Mouse (Mus musculus) kidney, embryonic 16.5 days (tissue): ENCODE measurements around the gene Ubiad1. TPM values are rescaled to one million over a fixed set of nuclear protein-coding genes. Genes with fewer than 3 reads are reported as not detected.

Experiments
- ATAC-seq: fragments of 200-750 bp; cut with Nextera tagmentation; 2 replicates; pipeline ENCODE4 v1.8.0; 2017; ENCODE audit warnings: moderate TSS enrichment; ENCODE audit not compliant: low FRiP score, low TSS enrichment
- H3K27ac ChIP-seq: fragments of 300-500 bp; sonication (generic); 2 replicates; pipeline ENCODE4 v1.5.1; 2014; ENCODE audit warnings: low read length
- H3K27me3 ChIP-seq: fragments of 300-500 bp; sonication (generic); 2 replicates; pipeline ENCODE4 v1.6.1; 2014; ENCODE audit warnings: low read length, control low read depth, mixed read lengths; ENCODE audit not compliant: insufficient read depth
- H3K36me3 ChIP-seq: fragments of 300-500 bp; sonication (generic); 2 replicates; pipeline ENCODE4 v1.6.1; 2014; ENCODE audit warnings: low read length, control low read depth, mixed read lengths; ENCODE audit not compliant: insufficient read depth
- H3K4me1 ChIP-seq: fragments of 300-500 bp; sonication (generic); 2 replicates; pipeline ENCODE4 v1.6.1; 2014; ENCODE audit warnings: low read length, control low read depth, mixed read lengths; ENCODE audit not compliant: insufficient read depth
- H3K4me2 ChIP-seq: fragments of 300-500 bp; sonication (generic); replicated peaks from 2 replicates; pipeline ENCODE4 v1.6.1; 2014; ENCODE audit warnings: low read depth, low read length
- H3K4me3 ChIP-seq: fragments of 300-500 bp; sonication (generic); 2 replicates; pipeline ENCODE4 v1.5.1; 2014; ENCODE audit warnings: mild to moderate bottlenecking, low read length
- H3K9ac ChIP-seq: fragments of 300-500 bp; sonication (generic); replicated peaks from 2 replicates; pipeline ENCODE4 v1.6.1; 2014; ENCODE audit warnings: low read length
- H3K9me3 ChIP-seq: fragments of 300-500 bp; sonication (generic); 2 replicates; pipeline ENCODE4 v1.6.1; 2016; ENCODE audit warnings: low read length, control low read depth
- WGBS: fragments of 180-500 bp; shearing (Covaris S2); extraction: QIAGEN DNeasy Blood & Tissue Kit; methylation state at CpG from one replicate; pipeline ENCODE4 v1.1.7; 2014; 5-methylcytosine and 5-hydroxymethylcytosine counted together
- polyA plus RNA-seq: library from polyadenylated mRNA; unstranded; fragments of >200 nt; fragmentation: Nextera tagmentation; extraction: Ambion mirVana; gene quantifications from 2 replicates; pipeline ENCODE4 v1.2.1, GENCODE M21; 2015

Ubiad1 gene
- polyA plus RNA-seq, 1 experiment from 2014 or later = 32.7 TPM

GRCm38 (mm10) chr4:148460656-148461284 lies 16.2 kb upstream of the Ubiad1 start:
- Histone ChIP-seq H3K4me3 (no peak overlapping the region), H3K27ac (no peak overlapping the region), H3K27me3 (no peaks in the 10 kb centered on the region), H3K36me3 (peaks cover 88% of the 10 kb centered on the region), H3K9ac (no peak overlapping the region), H3K9me3 (no peaks in the 10 kb centered on the region), H3K4me2 (no peak overlapping the region), H3K4me1 (no peaks in the 10 kb centered on the region)
- WGBS = 93% methylated on average over 12 of the region's 12 CpGs
- no peak for ATAC-seq

GRCm38 (mm10) chr4:148455477-148456025 lies 11.0 kb upstream of the Ubiad1 start:
- Histone ChIP-seq H3K4me3 (no peak overlapping the region), H3K4me2 (no peak overlapping the region), H3K9ac (no peak overlapping the region), H3K4me1 (no peaks in the 10 kb centered on the region), H3K9me3 (no peaks in the 10 kb centered on the region), H3K27me3 (no peaks in the 10 kb centered on the region), H3K27ac (no peak overlapping the region), H3K36me3 (peaks cover 80% of the 10 kb centered on the region)
- WGBS = 90% methylated on average over 5 of the region's 5 CpGs
- no peak for ATAC-seq

GRCm38 (mm10) chr4:148453707-148454106 lies 9.1 kb upstream of the Ubiad1 start:
- Histone ChIP-seq H3K27me3 (no peaks in the 10 kb centered on the region), H3K36me3 (peaks cover 66% of the 10 kb centered on the region), H3K27ac (no peak overlapping the region), H3K9ac (no peak overlapping the region), H3K9me3 (no peaks in the 10 kb centered on the region), H3K4me3 (no peak overlapping the region), H3K4me1 (peaks cover 8% of the 10 kb centered on the region), H3K4me2 (no peak overlapping the region)
- WGBS = 90% methylated on average over 11 of the region's 11 CpGs
- ATAC-seq = no peak

- peak overlapping the region; percentile 48 for H3K27ac ChIP-seq
- WGBS = under 1% methylated on average over 15 of the region's 15 CpGs
- H3K9me3 ChIP-seq = no peaks in the 10 kb centered on the region
- peak overlapping the region; percentile 93 for H3K4me3 ChIP-seq
- H3K36me3 ChIP-seq = peaks cover 18% of the 10 kb centered on the region
- H3K9ac ChIP-seq = peak overlapping the region; percentile 87
- ATAC-seq = no peak
- no peaks in the 10 kb centered on the region for H3K27me3 ChIP-seq
- peak overlapping the region; percentile 64 for H3K4me2 ChIP-seq
- peaks cover 15% of the 10 kb centered on the region for H3K4me1 ChIP-seq
Observed at GRCm38 (mm10) chr4:148448853-148449245, 4.3 kb upstream of the Ubiad1 start.

- Histone ChIP-seq H3K9ac (peak within 1 kb of the TSS; percentile 87), H3K27ac (peak within 1 kb of the TSS; percentile 76), H3K27me3 (no peaks in the 10 kb centered on the region), H3K36me3 (peaks cover 13% of the 10 kb centered on the region), H3K9me3 (no peaks in the 10 kb centered on the region), H3K4me1 (peaks cover 19% of the 10 kb centered on the region), H3K4me2 (peak within 1 kb of the TSS; percentile 64), H3K4me3 (peak within 1 kb of the TSS; percentile 93)
- under 1% methylated on average over 56 of the region's 56 CpGs for WGBS
- peak; percentile 96 for ATAC-seq
Observed at GRCm38 (mm10) chr4:148448179-148448852, 3.7 kb upstream of the Ubiad1 start, which contains the start of gene Mtor. Mtor (plus strand) TSS chr4:148448611.

GRCm38 (mm10) chr4:148442598-148442997 lies 2.0 kb downstream of the Ubiad1 start:
- no peak overlapping the region for H3K9ac ChIP-seq
- 88% methylated on average over 7 of the region's 7 CpGs for WGBS

GRCm38 (mm10) chr4:148441931-148442330 lies 2.6 kb downstream of the Ubiad1 start:
- Histone ChIP-seq H3K9ac (no peak overlapping the region), H3K27me3 (no peaks in the 10 kb centered on the region), H3K36me3 (0 out of 2 replicates have a peak, but pooled peaks cover 3% of the 10 kb centered on the region), H3K4me3 (no peak overlapping the region), H3K27ac (no peak overlapping the region), H3K4me1 (peaks cover 19% of the 10 kb centered on the region), H3K9me3 (no peaks in the 10 kb centered on the region), H3K4me2 (no peak overlapping the region)
- ATAC-seq = no peak
- WGBS = 92% methylated on average over 5 of the region's 5 CpGs

More at GRCm38 (mm10) chr4:148442598-148442997, 2.0 kb downstream of the Ubiad1 start:
- Histone ChIP-seq H3K36me3 (0 out of 2 replicates have a peak, but pooled peaks cover 3% of the 10 kb centered on the region), H3K4me3 (no peak overlapping the region), H3K4me1 (peaks cover 19% of the 10 kb centered on the region), H3K27me3 (no peaks in the 10 kb centered on the region), H3K4me2 (0 out of 2 replicates have a peak overlapping the region, but pooled peaks have one; percentile 13), H3K9me3 (no peaks in the 10 kb centered on the region), H3K27ac (no peak overlapping the region)
- no peak for ATAC-seq

- peaks cover 7% of the 10 kb centered on the region; the same call in 1 of the 2 replicates for H3K36me3 ChIP-seq
- H3K4me2 ChIP-seq = no peak overlapping the region
- no peak overlapping the region for H3K27ac ChIP-seq
- no peak overlapping the region for H3K4me3 ChIP-seq
- 69% methylated on average over 6 of the region's 6 CpGs for WGBS
- ATAC-seq = no peak
- H3K9me3 ChIP-seq = no peaks in the 10 kb centered on the region
- H3K9ac ChIP-seq = no peak overlapping the region
- no peaks in the 10 kb centered on the region for H3K27me3 ChIP-seq
- no peaks in the 10 kb centered on the region for H3K4me1 ChIP-seq
Observed at GRCm38 (mm10) chr4:148435657-148436330, 8.8 kb downstream of the Ubiad1 start.

- no peaks in the 10 kb centered on the region for H3K27me3 ChIP-seq
- H3K4me1 ChIP-seq = no peaks in the 10 kb centered on the region
- H3K36me3 ChIP-seq = peaks cover 7% of the 10 kb centered on the region; the same call in 1 of the 2 replicates
- ATAC-seq = no peak
- no peaks in the 10 kb centered on the region for H3K9me3 ChIP-seq
- H3K4me3 ChIP-seq = no peak overlapping the region
- no peak overlapping the region for H3K9ac ChIP-seq
- no peak overlapping the region for H3K27ac ChIP-seq
- WGBS = 81% methylated on average over 3 of the region's 3 CpGs
- H3K4me2 ChIP-seq = no peak overlapping the region
Observed at GRCm38 (mm10) chr4:148435106-148435505, 9.5 kb downstream of the Ubiad1 start.
